Mouse (Mus musculus): ENCODE measurements around the gene Sptbn2. TPM values are rescaled to one million over a fixed set of nuclear protein-coding genes. Genes with fewer than 3 reads are reported as not detected.
"Not testable (repeated sequence)": the region's sequence is repeated elsewhere in the genome, so short reads cannot be mapped to it uniquely, and the experiment has no call there.

The Sptbn2 gene
- total RNA-seq, 2 experiments from 2014 or later: 505 to 509 TPM

DNA sequence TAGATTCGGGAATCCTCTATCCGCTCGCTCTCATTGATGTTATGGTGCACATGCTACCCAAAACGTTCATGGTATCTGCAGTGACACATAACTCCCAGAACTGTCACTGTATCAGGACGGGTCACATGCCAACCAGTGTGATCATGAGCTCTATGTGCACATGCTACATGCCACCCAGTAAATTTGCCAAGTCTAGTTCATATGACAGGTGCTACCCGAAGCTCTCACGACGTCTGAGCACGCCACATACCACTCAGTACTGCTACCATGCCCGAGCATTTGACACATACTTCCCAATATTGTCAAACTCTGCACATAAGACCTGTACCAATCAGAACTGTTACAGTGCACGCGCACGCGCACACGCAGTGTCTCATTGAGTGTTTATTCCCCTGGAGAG, 9.1 kb downstream of the Sptbn2 start:
- DNase-seq (ENCODE audit: low spot score in 2 of 2): no peak

DNA sequence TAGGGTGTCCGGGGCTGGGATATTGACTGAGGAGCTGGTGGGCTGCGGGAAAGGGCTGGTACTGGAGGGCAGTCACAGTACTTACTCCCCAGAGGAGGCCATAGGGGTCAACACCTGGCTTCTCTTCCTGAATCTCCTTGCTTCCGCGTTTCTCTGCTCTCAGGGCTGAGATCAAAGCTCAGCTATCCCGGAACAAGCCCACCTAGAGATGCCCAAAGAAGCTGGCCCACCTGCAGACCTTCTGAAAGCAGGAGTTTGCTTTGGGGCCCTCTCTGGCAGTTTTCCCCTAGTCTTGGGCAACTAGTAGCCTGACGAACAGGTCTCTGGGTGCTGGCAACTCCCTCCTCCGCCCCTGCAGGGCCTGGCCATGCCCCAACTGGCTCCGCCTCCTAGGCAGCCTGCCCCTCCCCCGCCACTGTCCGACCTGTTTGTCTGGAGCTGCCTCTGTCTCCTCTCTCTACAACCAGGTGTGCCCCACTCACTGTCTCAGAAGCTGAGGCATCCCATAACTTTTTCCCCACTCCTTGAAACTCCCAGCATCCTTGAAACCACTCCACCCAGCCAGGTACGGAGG, 9.8 kb downstream of the Sptbn2 start:
- DNase-seq (ENCODE audit: low spot score in 2 of 2): no peak

DNA sequence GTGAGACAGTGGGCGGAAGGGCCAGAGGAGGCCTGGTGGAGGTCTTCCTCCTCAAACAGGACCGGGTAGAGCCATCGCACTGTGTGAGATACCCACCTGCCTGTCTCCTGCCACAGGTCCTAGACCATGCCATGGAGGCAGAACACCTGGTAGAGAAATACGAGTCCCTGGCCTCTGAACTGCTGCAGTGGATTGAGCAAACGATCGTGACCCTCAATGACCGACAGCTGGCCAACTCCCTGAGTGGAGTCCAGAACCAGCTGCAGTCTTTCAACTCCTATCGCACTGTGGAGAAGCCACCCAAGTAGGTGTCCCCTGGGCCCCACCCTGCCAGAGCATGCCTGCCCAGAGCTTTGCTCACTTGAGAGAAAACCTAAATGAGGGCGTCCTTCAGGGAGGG, 18.2 kb downstream of the Sptbn2 start:
- no peak for DNase-seq (ENCODE audit: low spot score in 2 of 2)

DNA sequence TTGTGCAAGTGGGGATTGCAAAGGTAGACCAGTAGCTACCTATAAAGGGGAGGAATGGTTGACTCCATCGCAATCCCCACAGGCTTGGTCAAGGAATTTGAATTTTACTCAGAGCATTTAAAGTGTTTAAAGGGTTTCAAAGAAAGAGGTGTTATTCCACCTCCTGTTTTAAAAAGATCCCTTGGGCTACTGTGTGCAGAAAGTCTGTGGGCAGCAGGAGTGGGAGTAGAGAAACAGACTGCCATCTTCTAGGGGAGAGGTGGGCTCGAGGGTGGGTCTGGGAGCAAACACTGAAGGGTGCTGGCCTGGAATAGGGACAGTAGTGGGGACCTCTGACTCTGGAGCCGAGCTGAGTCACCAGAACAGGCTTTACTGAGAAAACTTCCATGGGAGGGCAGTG, 22.1 kb downstream of the Sptbn2 start:
- DNase-seq (ENCODE audit: low spot score in 2 of 2): no peak

DNA sequence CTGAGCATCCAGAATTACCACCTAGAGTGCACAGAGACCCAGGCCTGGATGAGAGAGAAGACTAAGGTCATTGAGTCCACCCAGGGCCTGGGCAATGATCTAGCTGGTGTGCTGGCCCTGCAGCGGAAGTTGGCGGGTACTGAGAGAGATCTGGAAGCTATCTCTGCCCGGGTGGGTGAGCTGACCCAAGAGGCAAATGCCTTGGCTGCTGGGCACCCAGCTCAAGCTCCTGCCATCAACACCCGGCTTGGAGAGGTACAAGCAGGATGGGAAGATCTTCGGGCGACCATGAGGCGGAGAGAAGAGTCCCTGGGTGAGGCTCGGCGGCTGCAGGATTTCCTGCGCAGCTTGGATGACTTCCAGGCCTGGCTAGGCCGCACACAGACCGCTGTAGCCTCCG, 26.9 kb downstream of the Sptbn2 start:
- DNase-seq (ENCODE audit: low spot score in 2 of 2): no peak

DNA sequence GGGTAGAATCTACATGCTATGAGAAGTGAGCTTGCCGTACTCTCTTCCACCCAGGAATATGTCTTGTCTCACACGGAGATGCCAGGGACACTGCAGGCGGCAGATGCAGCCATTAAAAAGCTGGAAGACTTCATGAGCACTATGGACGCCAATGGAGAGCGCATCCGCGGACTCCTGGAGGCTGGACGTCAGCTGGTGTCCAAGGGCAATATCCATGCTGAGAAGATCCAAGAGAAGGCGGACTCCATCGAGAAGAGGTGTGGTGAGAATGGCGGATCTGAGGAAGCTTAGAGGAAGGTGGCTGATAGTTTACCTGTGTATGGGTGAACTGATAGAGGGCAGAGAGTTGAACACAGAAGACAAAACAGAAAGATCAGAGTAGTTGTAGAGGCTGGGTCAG, 28.1 kb downstream of the Sptbn2 start:
- DNase-seq (ENCODE audit: low spot score in 2 of 2): no peak

DNA sequence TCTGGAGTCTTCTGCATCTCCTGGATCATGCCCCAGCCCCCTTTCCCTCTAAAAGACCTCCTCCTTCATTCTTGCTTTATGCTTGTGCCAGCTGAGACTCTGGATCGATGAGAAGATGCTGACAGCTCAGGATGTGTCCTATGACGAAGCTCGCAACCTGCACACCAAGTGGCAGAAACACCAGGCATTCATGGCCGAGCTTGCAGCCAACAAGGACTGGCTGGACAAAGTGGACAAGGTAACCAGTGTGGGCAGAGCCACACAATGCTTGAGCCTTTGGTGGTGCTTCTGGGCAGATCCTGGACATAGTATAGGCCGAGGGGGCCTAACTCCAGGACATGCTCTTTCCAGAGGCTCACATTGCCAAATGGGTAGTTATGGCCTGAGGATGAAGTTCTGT, 28.8 kb downstream of the Sptbn2 start:
- no peak for DNase-seq (ENCODE audit: low spot score in 2 of 2)

DNA sequence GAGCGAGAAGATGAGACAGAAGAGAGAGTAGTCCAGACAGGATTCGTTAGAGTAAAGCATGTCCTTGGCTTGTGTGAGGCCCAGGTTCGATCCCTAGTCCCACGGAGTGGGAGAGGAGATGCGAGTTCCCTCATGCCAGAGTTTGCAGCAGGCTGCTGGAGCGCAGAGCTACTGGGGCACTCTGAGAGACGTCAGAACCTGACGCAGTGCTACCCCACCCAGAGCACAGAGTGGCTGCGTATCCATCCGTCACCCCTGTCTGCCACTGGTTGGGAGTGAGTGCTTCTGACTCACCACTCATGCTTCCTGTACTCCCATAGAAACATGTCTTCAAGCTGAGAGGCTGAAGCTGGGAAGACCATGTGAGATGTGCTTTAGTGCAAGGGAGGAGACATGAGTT, 30.5 kb downstream of the Sptbn2 start:
- no peak for DNase-seq (ENCODE audit: low spot score in 2 of 2)

DNA sequence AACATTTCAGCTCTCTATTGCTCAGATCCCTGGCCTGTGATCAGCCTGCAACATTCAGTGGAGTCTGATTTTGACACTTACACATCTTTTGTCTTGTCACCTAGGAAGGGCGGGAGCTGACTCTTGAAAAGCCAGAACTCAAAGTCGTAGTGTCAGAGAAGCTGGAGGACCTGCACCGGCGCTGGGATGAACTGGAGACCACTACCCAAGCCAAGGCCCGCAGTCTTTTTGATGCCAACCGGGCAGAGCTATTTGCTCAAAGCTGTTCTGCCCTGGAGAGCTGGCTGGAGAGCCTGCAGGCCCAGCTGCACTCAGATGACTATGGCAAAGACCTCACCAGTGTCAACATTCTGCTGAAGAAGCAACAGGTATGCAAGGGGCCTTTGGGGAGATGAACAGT, 31.3 kb downstream of the Sptbn2 start:
- no peak for DNase-seq (ENCODE audit: low spot score in 2 of 2)

DNA sequence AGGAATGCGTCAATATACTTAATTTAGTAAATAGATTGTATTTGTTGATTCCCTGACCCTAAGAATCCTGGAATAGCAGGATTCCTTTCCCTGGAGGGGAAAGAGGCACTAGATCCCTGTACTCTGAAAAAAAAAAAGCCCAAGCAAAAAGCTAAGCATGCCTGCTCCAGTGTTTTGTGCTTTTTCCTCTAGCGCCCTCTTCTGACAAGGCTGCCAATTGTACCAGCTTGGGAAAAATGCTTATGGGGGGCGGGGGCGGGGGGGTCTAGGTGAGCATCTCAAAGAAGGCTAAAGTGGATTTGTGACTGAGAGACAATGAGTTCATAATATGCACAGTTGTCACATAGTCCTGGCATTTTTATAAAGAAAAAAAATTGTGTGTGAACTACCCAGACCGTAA, 32.6 kb downstream of the Sptbn2 start:
- peak in 1 of 2 experiments; percentile 19 for DNase-seq (ENCODE audit: low spot score in 2 of 2)

DNA sequence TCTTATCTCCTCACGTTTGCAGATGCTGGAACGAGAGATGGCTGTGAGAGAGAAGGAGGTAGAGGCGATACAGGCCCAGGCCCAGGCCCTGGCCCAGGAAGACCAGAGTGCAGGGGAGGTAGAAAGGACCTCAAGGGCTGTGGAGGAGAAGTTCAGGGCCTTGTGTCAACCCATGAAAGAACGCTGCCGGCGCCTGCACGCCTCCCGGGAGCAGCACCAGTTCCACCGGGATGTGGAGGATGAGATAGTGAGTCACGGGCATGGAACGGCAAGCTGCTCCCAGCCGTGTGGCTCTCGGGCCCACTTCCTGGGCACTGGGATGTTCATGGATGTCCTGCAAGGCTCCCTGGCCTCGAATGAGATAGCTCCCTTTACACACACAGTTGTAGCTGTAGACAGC, 33.1 kb downstream of the Sptbn2 start:
- no peak for DNase-seq (ENCODE audit: low spot score in 2 of 2)

DNA sequence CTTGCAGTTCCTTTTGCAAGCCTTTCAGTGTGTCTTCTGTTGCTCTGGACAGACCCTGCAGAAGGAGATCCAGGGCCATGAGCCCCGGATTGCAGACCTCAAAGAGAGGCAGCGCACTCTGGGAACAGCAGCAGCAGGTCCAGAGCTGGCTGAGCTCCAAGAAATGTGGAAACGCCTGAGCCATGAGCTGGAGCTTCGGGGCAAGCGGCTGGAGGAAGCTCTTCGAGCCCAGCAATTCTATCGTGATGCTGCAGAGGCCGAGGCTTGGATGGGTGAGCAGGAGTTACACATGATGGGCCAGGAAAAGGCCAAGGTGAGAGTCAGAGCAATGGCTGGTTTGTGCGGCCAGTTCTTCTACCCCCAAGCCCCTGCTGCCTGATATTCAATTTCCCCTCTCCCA, 34.1 kb downstream of the Sptbn2 start:
- peak in 1 of 2 experiments; percentile 39 for DNase-seq (ENCODE audit: low spot score in 2 of 2)

DNA sequence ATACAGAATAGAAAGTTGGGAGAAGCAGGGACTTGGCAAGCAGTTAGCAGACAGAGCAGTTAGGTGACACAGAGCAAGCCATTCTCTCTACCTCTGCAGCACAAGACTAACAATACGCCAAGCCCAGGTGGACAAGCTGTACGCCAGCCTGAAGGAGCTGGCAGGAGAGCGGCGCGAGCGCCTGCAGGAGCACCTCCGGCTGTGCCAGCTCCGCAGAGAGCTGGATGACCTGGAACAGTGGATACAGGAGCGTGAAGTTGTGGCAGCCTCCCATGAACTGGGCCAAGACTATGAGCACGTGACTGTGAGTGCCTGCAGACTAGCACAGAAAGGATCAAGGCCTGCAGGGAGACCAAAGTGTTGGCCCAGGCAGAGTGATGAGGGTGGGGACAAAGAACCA, 34.7 kb downstream of the Sptbn2 start:
- no peak for DNase-seq (ENCODE audit: low spot score in 2 of 2)

DNA sequence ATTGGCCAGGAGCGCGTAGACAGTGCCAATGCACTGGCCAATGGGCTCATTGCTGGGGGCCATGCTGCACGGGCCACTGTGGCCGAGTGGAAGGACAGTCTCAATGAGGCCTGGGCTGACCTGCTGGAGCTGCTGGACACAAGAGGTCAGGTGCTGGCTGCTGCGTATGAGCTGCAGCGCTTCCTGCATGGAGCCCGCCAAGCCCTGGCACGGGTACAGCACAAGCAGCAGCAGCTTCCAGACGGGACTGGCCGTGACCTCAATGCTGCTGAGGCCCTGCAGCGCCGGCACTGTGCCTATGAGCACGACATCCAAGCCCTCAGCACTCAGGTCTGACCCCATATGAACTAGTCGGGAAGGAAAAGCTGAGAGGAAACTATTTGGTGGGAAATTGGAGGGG, 35.6 kb downstream of the Sptbn2 start:
- DNase-seq (ENCODE audit: low spot score in 2 of 2): no peak

DNA sequence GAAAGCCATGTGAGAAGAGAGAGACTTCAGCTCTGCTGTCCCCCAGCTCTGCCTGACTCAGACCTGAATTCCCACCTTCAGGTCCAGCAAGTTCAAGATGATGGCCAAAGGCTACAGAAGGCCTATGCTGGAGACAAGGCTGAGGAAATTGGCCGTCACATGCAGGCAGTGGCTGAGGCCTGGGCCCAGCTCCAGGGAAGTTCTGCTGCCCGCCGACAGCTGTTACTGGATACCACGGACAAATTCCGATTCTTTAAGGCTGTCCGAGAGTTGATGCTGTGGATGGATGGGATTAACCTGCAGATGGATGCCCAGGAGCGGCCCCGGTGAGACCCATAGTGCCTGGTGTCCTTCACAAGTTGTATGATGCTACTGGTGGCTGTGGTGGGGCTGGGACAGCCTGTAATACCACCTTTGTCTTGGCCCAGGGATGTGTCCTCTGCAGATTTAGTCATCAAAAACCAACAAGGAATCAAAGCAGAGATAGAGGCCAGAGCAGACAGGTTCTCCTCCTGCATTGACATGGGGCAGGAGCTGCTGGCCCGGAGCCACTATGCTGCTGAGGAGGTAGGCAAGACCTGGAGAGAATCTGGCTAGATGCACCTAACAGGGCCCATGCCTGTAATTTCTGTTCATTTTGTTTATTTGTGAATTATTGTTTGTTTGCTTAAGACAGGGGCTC, 36.8 kb downstream of the Sptbn2 start:
- DNase-seq (ENCODE audit: low spot score in 2 of 2): no peak

DNA sequence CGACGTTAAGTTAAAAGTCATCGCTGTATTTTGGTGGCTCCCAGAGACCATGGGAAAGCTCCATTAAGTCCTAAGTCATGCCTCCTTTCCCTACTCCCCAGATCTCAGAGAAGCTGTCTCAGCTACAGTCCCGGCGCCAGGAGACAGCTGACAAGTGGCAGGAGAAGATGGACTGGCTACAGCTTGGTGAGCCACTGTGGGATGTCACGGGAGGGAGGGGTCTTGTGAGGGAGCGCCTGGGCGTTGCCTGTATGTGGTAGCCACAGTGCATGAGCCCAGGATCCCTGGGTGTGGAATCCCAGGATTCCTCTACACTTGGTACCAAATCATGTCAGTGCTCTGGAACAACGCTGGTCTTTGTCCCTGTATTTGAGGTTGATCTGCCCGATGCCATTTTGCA, 37.5 kb downstream of the Sptbn2 start:
- no peak for DNase-seq (ENCODE audit: low spot score in 2 of 2)

DNA sequence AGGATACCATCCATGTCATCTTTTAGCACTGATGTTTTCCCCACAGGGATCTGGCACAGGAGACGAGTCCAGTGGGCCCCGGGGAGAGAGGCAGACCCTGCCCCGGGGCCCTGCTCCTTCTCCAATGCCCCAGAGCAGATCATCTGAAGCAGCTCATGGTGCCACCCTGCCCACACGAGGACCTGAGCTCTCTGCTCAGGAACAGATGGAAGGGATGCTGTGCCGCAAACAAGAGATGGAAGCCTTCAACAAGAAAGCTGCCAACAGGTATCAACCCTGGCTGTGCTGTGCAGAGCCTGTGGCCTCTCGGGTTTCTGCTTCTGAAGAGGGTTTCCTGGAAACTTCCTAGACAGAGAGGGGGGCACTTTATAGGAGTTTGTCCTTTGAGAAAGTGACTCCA, 39.0 kb downstream of the Sptbn2 start:
- no peak for DNase-seq (ENCODE audit: low spot score in 2 of 2)

DNA sequence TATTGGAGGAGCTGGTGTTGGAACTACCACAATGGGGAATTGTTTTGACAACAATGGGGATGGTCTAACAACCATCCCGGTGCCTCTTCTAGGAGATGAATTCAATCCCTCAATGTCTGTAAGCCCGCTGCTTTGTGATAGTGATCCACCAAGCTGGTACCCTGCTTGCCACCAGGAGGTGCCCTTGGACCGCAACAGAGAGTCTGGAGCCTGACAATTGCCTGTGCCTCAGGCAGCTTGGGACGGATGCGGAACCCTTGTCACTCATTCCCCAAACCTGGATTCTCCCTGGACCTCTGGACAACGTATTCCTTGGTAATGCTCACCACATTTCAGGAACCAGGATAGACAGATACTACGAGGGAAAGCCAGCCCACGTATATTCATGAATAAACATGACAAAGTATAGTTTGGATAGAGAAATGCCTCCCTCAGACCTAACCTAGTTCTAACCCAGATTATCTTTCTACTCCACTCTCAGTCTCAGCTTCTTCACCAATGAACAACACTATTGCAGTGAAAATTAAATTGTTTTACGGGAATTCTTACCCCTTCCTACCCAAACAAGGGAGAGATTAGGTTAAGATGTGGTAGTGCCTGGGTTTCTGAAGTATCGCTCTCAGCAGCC, 44.7 kb downstream of the Sptbn2 start:
- DNase-seq (ENCODE audit: low spot score in 2 of 2): peak; percentile 88 to 90

DNA sequence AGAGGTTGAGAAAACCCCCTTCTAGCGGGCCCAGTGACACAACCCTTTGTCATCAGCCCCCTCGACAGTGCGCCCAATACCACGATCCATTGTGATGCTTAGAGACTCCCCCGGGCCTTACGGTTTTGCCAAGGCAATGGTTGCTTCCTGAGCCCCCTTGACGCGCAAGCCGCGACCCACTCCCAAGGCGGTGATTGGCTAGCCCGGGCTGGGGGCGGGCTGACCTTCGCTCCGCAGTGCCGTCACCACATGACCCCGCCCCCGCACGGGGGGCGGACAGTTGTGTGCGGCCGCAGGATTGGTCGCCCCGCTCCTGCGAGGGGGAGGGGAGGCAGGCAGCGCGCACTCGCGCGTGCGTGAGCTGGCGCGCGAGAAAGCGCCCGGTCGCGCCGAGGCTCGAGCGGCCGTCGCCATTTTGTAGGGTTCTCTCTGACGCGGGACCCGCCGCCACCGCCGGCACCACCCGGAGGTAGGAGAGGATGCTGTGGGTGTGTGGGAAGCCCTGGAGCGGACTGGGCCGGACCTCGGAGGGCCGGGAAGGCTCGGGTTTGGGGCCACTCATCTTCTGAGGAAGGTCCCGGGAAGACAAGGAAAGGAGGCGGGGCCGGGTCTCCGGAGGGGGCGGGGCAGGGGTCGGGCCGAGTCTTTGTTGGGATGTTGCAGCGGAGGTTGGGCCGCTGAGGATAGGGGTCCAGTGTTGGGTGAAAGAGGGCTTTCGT, 45.4 kb downstream of the Sptbn2 start, which contains the start of gene Rbm4b:
TSS of gene Rbm4b (plus strand) at position 305 of the 719 bp plus-strand sequence.
- DNase-seq (ENCODE audit: low spot score in 2 of 2): peak; percentile 94 to 97

DNA sequence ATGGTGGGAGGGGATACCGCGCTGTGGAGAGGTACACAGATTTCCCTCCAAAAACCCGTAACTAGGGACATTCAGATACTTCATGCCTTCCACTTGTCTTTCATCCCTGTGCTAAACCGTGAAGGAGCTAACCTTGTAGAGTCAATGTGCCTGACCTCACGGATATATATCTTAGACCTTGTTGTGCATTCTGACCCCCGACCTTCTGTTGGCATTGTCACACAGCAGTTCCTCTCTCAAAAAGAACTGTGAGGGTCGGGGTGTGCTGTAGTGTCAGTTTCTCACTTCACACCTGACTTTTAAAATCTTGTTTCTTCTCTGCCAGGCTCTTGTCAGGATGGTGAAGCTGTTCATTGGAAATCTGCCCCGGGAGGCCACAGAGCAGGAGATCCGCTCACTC, 46.0 kb downstream of the Sptbn2 start:
- DNase-seq (ENCODE audit: low spot score in 2 of 2): no peak

DNA sequence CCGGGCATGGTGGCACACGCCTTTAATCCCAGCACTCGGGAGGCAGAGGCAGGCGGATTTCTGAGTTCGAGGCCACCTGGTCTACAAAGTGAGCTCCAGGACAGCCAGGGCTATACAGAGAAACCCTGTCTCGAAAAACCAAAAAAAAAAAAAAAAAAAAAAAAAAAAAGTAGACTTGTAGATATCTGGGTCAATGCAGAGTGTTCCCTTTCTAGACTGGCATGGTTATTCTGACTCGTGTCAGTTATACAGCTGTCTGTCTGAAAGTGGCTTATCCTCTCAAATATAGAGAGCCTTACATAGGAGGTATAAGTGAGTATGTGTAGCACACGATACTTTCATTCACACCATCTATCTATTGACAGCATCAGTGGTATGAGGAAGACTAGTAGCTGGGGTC, 49.6 kb downstream of the Sptbn2 start:
- not testable (repeated sequence) for DNase-seq (ENCODE audit: low spot score in 2 of 2)

DNA sequence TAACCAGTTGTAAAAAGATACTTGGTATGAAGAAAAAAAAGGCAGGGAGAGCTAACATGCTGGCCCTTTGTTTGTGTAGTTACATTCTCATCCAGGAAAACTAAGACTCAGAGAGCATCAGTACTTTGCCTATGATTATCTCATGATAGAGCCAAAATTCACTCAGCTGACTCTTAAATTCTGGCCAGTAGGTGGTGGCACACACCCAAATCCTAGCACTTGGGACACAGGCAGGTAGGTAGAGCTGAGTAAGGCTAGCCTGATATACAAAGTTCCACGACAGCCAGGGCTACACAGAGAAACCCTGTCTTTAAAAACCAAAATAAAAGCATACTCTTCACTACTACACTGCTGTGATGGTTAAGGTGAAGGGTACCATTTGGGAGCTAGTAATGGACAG, 51.9 kb downstream of the Sptbn2 start:
- no peak for DNase-seq (ENCODE audit: low spot score in 2 of 2)

All from left cerebral cortex, adult 18-20 months (tissue).